Mouse (Mus musculus) bone marrow macrophage, adult 2 months (primary cell): ENCODE data around the gene Haus6. TPM values are rescaled to one million over a fixed set of nuclear protein-coding genes. Genes with fewer than 3 reads are reported as not detected.
"Not testable (repeated sequence)": the region's sequence is repeated elsewhere in the genome, so short reads cannot be mapped to it uniquely, and the experiment has no call there.

Source experiments
- H3K27ac ChIP-seq: 2 replicates; pipeline ENCODE4 v1.5.1; 2012; ENCODE audit warnings: low read depth, low read length; ENCODE audit not compliant: insufficient read depth
- H3K4me1 ChIP-seq: 2 replicates; pipeline ENCODE4 v1.6.1; 2012; ENCODE audit warnings: low read length; ENCODE audit not compliant: control insufficient read depth, insufficient read depth
- H3K4me3 ChIP-seq: 2 replicates; pipeline ENCODE4 v1.5.1; 2012; ENCODE audit warnings: mild to moderate bottlenecking, low read length, moderate library complexity; ENCODE audit not compliant: insufficient read depth
- CTCF ChIP-seq: IDR thresholded peaks from 2 replicates; pipeline ENCODE4 v1.5.1; 2012; ENCODE audit warnings: low read depth, mild to moderate bottlenecking, low read length, moderate library complexity
- POLR2A ChIP-seq: IDR thresholded peaks from 2 replicates; pipeline ENCODE4 v1.6.1; 2012; ENCODE audit warnings: mild to moderate bottlenecking, low read depth, low read length, borderline replicate concordance
- polyA plus RNA-seq: library from polyadenylated mRNA; stranded (reverse); fragments of >200 nt; gene quantifications from 2 replicates; pipeline ENCODE4 v1.2.4, GENCODE M21; 2012; ENCODE audit not compliant: missing spikeins, insufficient read depth, insufficient read length

Gene Haus6
- polyA plus RNA-seq, 1 experiment: 8.8 TPM

DNA sequence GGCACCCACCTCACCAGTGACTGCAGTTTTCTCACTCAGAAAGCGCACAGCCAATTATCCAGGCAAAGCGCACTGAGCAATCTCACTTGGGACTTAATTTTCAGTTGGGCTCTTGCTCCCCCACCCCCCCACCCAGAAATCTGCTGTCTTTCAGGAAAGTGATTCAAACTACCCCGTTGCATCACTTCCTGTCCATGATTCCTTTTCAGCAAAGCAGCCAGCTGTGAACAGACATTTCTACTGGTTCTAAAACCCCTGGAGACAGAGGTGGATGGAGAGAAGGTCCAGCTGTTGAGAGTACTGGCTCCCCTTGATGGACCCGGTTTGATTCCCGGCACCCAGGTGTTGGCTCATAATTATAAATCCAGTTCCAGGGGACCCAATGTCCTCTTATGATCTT lies 13.6 kb upstream of the Haus6 start:
- no peak overlapping the region for H3K27ac ChIP-seq
- H3K4me3 ChIP-seq: no peak overlapping the region
- TF ChIP-seq CTCF (no peak), POLR2A (no peak)
- peaks cover 20% of the 10 kb centered on the region for H3K4me1 ChIP-seq

DNA sequence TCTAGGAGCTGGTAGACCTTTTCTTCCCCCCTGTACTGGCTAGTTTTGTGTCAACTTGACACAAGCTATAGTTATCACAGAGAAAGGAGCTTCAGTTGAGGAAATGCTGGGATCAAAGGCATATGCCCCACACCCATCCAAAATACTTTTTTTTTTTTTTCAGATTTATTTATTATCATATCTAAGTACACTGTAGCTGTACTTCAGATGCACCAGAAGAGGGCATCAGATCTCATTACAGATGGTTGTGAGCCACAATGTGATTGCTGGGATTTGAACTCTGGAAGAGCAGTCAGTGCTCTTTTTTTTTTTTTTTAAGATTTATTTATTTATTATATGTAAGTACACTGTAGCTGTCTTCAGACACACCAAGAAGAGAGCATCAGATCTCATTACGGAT lies 10.7 kb upstream of the Haus6 start:
- H3K4me3 ChIP-seq, H3K27ac ChIP-seq: not testable (repeated sequence)
- peaks cover 28% of the 10 kb centered on the region for H3K4me1 ChIP-seq

DNA sequence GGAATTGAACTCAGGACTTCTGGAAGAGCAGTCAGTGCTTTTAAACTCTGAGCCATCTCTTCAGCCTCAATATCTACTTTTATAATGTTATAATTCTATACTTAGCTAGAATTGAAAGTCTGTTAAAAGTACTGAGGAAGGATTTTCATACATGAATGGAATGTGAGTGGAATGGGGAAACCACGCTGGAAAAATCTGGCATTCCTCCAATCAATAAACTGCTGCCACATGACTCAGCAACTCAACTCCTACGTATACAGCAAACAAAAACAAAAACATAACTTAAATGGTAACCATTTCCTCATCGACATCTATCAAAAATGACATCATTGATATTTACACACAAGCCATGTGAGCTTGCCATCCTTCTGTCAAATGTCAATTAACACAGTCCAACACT lies 10.3 kb upstream of the Haus6 start:
- Histone ChIP-seq H3K4me3 (no peak overlapping the region), H3K4me1 (peaks cover 28% of the 10 kb centered on the region), H3K27ac (no peak overlapping the region)
- TF ChIP-seq CTCF: no peak
- no peak for TF ChIP-seq POLR2A

DNA sequence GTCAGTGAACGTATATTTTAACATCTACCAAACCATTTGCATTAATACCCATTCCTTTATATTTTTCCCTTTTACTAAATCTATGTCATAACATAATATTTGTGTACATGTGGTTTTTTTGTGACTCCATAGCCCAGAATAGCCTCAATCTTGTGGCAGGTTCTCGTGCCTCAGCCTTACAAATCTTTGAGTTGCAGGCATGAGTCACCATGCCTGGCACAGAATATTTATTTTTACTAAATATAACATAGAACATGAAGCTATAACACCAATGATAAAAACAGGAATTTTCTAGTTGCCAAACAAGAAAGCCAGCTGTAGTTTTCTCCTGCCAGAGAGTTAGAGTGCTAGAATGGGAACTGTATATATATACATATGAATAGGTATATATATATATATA lies 8.7 kb upstream of the Haus6 start:
- TF ChIP-seq POLR2A (no peak), CTCF (no peak)
- Histone ChIP-seq H3K4me1 (peaks cover 26% of the 10 kb centered on the region), H3K4me3 (no peak overlapping the region), H3K27ac (peak overlapping the region; percentile 48)

DNA sequence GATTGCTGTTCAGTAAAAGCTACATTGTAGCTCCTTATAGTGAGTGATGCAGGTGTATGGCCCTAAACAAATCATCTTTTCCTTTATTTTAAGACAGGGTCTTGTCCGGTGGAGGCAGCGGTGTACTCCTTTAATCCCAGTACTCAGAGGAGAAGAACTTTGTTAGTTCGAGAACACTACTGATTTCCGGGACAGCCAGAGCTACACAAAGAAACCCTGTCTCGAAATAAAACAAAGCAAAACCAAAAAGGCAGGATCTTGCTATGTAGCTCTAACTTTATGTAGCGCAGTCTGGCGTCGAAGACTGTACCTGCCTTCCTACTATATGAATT lies 400 bp upstream of the Haus6 start:
- TF ChIP-seq POLR2A (no peak), CTCF (no peak)
- Histone ChIP-seq H3K4me1 (peaks cover 13% of the 10 kb centered on the region), H3K4me3 (peak overlapping the region; percentile 62), H3K27ac (peak overlapping the region; percentile 78)

DNA sequence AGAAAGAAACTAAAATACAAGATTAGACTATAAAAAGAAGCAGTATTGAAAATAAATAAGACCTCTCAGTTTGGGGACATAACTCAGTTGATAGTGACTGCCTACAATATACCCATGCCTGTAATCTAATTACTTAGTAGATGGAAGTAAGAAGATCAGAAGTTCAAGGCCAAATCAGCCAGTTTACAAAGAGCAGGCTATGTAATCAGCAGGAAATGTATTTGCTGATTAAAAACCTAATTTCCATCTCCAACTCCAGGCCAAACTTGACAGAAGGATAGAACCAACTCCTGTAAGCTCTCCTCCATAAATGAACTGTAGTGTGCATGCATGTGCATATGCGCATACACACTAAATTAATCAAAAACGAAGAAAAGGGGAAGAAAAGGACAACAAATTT lies 20.6 kb downstream of the Haus6 start:
- Histone ChIP-seq H3K27ac (no peak overlapping the region), H3K4me1 (no peaks in the 10 kb centered on the region), H3K4me3 (no peak overlapping the region)
- no peak for TF ChIP-seq CTCF
- TF ChIP-seq POLR2A: no peak

DNA sequence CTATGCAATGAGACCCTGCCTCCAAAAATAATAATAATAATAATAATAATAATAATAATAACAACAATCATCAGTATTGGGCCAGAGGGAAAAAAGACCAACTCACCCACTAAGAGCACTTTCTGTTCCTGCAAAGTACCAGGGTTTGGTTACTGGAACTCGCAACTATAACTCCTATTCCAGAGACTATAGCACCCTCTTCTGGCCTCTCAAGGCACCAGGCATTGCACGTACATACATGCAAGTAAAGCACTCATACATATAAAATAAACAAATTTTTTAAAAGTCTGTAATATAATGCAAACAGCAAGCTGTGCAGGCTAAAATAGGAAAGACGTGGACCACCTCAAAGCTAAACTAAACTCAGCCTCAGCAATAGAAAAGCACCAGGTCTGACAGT lies 23.6 kb downstream of the Haus6 start:
- TF ChIP-seq POLR2A: no peak
- no peak for TF ChIP-seq CTCF
- H3K4me3 ChIP-seq: no peak overlapping the region
- H3K4me1 ChIP-seq: no peaks in the 10 kb centered on the region
- no peak overlapping the region for H3K27ac ChIP-seq

DNA sequence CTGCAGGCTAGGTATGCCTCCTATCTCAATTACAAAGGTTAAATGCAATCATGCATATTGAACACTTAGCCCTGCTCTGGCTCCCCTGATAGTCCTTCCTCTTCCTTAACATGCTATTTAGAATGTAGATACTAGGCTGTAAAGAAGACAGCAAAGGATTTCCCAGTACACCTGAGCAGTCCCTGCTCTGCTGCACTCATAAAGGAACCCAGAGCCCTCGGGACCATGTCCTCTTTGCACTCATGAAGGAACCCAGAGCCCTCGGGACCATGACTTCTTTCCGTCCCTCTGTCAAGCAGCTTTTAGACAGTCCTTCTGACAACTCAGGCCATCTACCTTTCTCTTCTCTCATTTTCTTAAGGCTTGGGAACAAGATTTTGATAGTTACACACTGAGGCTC lies 31.3 kb downstream of the Haus6 start:
- Histone ChIP-seq H3K4me3 (no peak overlapping the region), H3K4me1 (peaks cover 17% of the 10 kb centered on the region), H3K27ac (peak overlapping the region; percentile 40)
- TF ChIP-seq CTCF (no peak), POLR2A (no peak)

DNA sequence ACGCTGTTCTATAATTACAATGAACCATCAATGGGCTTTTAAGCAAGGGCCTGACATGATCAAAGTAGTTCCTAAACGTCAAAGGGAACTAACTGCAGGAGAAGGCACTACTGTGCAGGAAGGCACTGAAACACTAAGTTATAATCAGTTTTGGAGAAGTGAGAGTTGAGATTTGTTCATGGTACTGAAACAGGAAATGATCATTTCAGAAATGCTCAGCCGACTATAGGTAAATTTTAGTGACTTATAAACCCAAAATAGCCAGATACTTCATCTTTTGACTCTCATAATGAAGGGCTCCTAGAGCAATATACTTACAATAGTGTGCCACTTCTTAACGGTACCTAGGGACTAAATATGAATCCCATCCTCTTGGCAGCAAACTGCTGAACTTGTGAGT lies 31.8 kb downstream of the Haus6 start:
- H3K4me1 ChIP-seq: peaks cover 18% of the 10 kb centered on the region
- TF ChIP-seq POLR2A (no peak), CTCF (no peak)
- H3K4me3 ChIP-seq: no peak overlapping the region

DNA sequence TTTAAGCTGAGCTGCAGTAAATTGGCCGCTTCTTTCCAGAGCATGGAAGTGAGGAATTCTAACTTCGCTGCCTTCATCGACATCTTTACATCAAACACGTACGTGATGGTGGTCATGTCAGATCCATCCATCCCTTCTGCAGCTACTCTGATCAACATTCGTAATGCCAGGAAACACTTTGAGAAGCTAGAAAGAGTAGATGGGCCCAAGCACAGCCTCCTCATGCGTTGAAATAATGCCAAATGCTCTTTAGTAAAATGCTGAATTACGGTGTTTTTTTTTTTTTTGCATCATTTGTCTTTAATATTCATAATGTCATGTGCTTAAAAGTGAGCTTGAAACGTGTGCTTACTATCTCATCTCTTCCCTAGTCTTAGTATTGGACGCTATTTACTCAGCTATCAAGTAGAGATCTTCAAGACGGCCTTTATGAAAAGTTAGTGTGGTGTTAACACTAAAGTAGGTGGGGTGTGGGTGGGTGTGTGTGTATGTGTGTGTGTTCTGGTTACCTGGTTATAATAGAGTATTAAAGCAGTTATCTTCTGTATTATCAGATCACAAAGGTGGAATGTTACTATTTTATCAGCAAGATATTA lies 35.1 kb downstream of the Haus6 start:
- peak overlapping the region; percentile 97 for H3K4me3 ChIP-seq

More for the DNA sequence above, 31.8 kb downstream of the Haus6 start:
- peak overlapping the region; percentile 40 for H3K27ac ChIP-seq

DNA sequence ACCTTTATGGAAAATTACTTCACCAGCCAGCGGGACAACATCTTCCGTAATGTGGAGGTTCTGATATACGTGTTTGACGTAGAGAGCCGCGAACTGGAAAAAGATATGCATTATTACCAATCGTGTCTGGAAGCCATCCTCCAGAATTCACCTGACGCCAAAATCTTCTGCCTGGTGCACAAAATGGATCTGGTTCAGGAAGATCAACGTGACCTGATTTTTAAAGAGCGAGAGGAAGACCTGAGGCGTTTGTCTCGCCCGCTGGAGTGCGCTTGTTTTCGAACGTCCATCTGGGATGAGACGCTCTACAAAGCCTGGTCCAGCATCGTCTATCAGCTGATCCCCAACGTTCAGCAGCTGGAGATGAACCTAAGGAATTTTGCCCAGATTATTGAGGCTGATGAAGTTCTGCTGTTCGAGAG lies 35.7 kb downstream of the Haus6 start:
- Histone ChIP-seq H3K4me3 (peak overlapping the region; percentile 97), H3K27ac (peak overlapping the region; percentile 94), H3K4me1 (peaks cover 22% of the 10 kb centered on the region)
- no peak for TF ChIP-seq CTCF
- TF ChIP-seq POLR2A: no peak

More for the DNA sequence above, 35.1 kb downstream of the Haus6 start:
- TF ChIP-seq CTCF (no peak), POLR2A (no peak)
- Histone ChIP-seq H3K4me1 (peaks cover 22% of the 10 kb centered on the region), H3K27ac (no peak overlapping the region)
